Comparison of ENCODE assay signal across 9 mouse cellular contexts in genomic region chr10:117983271-117983670, GRCm38 (mm10).
DNase-seq lines count a peak whose midpoint lies in the region; ATAC-seq and TF ChIP-seq lines count a peak whose summit lies in the region.
"Had no signal": no experiment of that assay in that cellular context is flagged by ENCODE, and none has a peak within 500 bp of the region (broad histone marks: within the 10 kb centered on the region; RNA-seq: fewer than 3 reads in every experiment).

No protein-coding gene starts in this region.

- H3K36me3 ChIP-seq in kidney, adult 2 months (ENCODE audit: control insufficient read depth, insufficient read depth, low read length), result no peaks in the 10 kb centered on the region
- no peaks in the 10 kb centered on the region for H3K36me3 ChIP-seq in forebrain, embryonic 13.5 days (ENCODE audit: poor library complexity, severe bottlenecking)
- no peaks in the 10 kb centered on the region for H3K36me3 ChIP-seq in midbrain, embryonic 15.5 days (replicated peaks)

- 67% methylated on average over 8 of the region's 8 CpGs for WGBS in kidney, adult 2 months
- 77% methylated on average over 8 of the region's 8 CpGs for WGBS in forebrain, embryonic 13.5 days
- WGBS in midbrain, embryonic 15.5 days, result 84% methylated on average over 8 of the region's 8 CpGs

- no peak for TF ChIP-seq CTCF in kidney, adult 2 months (conservative IDR thresholded peaks at IDR 0.05; ENCODE audit: insufficient read depth, insufficient read length, low read depth, low read length)

- DNase-seq in kidney, adult 2 months, result peak; percentile 57
- DNase-seq in kidney, adult 18-20 months, result no peak
- peak; percentile 41 for DNase-seq in lung, postnatal 25 days (ENCODE audit: low spot score)
- DNase-seq in layer of hippocampus, postnatal 10 days (ENCODE audit: low spot score in 2 of 2), result no peak
- DNase-seq in cerebellum, postnatal 14 days, result no peak
- DNase-seq: gastrocnemius, postnatal 25 days had no signal

- H3K27ac ChIP-seq in kidney, adult 2 months (ENCODE audit: insufficient read depth, low read depth, low read length), result peak overlapping the region; percentile 92
- peak overlapping the region; percentile 65; the same call in 1 of the 2 replicates for H3K27ac ChIP-seq in forebrain, embryonic 13.5 days
- H3K27ac ChIP-seq in midbrain, embryonic 15.5 days, result no peak overlapping the region

- ATAC-seq in CD4-positive, CD25-positive, alpha-beta regulatory T cell, adult 4 months, result peak; percentile 31
- ATAC-seq in forebrain, embryonic 13.5 days, result peak; percentile 7; the same call in 1 of the 2 replicates
- ATAC-seq in midbrain, embryonic 15.5 days (replicated peaks), result no peak

- no peak for TF ChIP-seq POLR2A in kidney, adult 2 months (IDR thresholded peaks at IDR 0.05; ENCODE audit: low read depth, low read length)

- no peak overlapping the region for H3K4me2 ChIP-seq in forebrain, embryonic 13.5 days
- no peak overlapping the region for H3K4me2 ChIP-seq in midbrain, embryonic 15.5 days

- peaks cover 3% of the 10 kb centered on the region; the same call in 1 of the 2 replicates for H3K4me1 ChIP-seq in kidney, adult 2 months (ENCODE audit: control insufficient read depth, insufficient read depth, low read length)
- peaks cover 15% of the 10 kb centered on the region for H3K4me1 ChIP-seq in forebrain, embryonic 13.5 days
- peaks cover 5% of the 10 kb centered on the region; the same call in 1 of the 2 replicates for H3K4me1 ChIP-seq in midbrain, embryonic 15.5 days

- no peak overlapping the region for H3K9ac ChIP-seq in forebrain, embryonic 13.5 days
- no peak overlapping the region for H3K9ac ChIP-seq in midbrain, embryonic 15.5 days

- no peaks in the 10 kb centered on the region for H3K9me3 ChIP-seq in forebrain, embryonic 13.5 days (replicated peaks)
- no peaks in the 10 kb centered on the region for H3K9me3 ChIP-seq in midbrain, embryonic 15.5 days

- H3K27me3 ChIP-seq in kidney, adult 2 months (replicated peaks; ENCODE audit: control insufficient read depth, insufficient read depth, low read length), result no peaks in the 10 kb centered on the region
- H3K27me3 ChIP-seq in forebrain, embryonic 13.5 days, result peaks cover 11% of the 10 kb centered on the region
- H3K27me3 ChIP-seq in midbrain, embryonic 15.5 days (replicated peaks), result no peaks in the 10 kb centered on the region

- no peak overlapping the region for H3K4me3 ChIP-seq in kidney, adult 2 months (ENCODE audit: insufficient read depth, low read depth, low read length)
- H3K4me3 ChIP-seq in forebrain, embryonic 13.5 days, result no peak overlapping the region
- no peak overlapping the region for H3K4me3 ChIP-seq in midbrain, embryonic 15.5 days

Comparison
In these comparisons a context has a peak if more than half of its experiments do, and no peak if none do; other contexts are left out.
1. DNase-seq: peak in kidney, adult 2 months (single experiment) and lung, postnatal 25 days (single experiment); none in kidney, adult 18-20 months (single experiment), layer of hippocampus, postnatal 10 days (0 of 2) and cerebellum, postnatal 14 days (0 of 2).